Mouse (Mus musculus) liver, adult 2 months (tissue): Measurements from ENCODE around the gene Rngtt.

ENCODE experiments used
- CTCF ChIP-seq: fragments of 200-500 bp; IDR thresholded peaks from 2 replicates; pipeline ENCODE4 v1.5.1; 2011; ENCODE audit warnings: low read depth, low read length, control low read depth
- POLR2A ChIP-seq: fragments of 200-500 bp; IDR thresholded peaks from 2 replicates; pipeline ENCODE4 v1.6.1; 2011; ENCODE audit warnings: low read length, control low read depth; ENCODE audit not compliant: insufficient read depth; ENCODE audit errors: extremely low read depth

DNA sequence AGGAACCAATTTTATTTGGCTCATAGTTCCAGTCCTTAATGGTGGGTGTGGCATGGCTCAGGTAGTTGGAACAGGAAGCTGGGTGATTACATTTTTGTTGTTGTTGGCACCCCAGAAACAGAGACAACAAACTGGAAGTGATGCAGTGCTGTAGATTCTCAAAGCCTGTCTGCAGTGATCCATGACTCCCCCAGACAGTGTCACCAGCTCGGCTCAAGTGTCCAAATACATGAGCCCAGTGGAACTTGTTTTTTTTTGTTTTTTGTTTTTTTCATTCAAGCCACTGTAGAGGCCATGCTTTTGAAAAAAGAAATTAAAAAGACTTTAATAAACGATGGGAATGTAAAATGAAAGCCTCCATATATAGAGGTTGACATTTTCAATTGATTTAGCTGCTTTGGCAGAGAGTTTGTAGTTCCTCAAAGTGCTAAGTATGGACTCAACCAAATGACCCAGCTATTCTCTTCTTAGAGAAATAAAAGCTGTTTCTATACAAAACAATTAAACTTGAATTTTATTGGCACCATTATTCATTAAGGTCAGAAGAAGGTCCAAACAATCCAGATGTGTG, 95.7 kb downstream of the Rngtt start:
- TF ChIP-seq POLR2A (no peak), CTCF (no peak)
